ENCODE assay signal across 21 mouse cellular contexts in the genomic region with DNA sequence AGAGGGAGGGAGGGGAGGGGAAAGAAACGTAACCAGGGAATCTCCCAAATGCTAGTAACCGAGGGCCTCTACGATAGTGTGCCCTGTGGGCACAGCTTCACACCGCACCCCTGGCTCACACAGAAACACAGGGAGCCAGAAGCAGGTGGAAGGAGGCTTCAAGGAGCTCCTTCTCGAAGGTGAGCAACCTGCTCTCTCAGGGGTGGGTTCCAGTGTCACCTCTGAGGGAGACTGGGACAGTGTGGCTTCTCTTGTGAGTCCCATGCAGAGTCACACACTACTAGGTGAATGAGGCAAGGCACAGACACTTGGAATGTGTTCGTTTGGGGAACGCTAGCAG. TPM values are rescaled to one million over a fixed set of nuclear protein-coding genes. Genes with fewer than 3 reads are reported as not detected.
DNase-seq lines count a peak whose midpoint lies in the region; ATAC-seq and TF ChIP-seq lines count a peak whose summit lies in the region.
"Had no signal": no experiment of that assay in that cellular context is flagged by ENCODE, and none has a peak within 500 bp of the region (broad histone marks: within the 10 kb centered on the region; RNA-seq: fewer than 3 reads in every experiment).

No protein-coding gene starts in this region.

- H3ac ChIP-seq in myocyte (ENCODE audit: control insufficient read depth, insufficient read length), result no peak overlapping the region

- no peak overlapping the region for H3K4me3 ChIP-seq in midbrain, embryonic 11.5 days (ENCODE audit: low read depth, low read length)
- no peak overlapping the region for H3K4me3 ChIP-seq in midbrain, embryonic 10.5 days
- H3K4me3 ChIP-seq in brown adipose tissue, adult 24 weeks (ENCODE audit: insufficient read depth, low read depth, low read length), result no peak overlapping the region
- H3K4me3 ChIP-seq in myocyte, result no peak overlapping the region
- H3K4me3 ChIP-seq: forebrain, embryonic 15.5 days; layer of hippocampus, adult 2 months; neural tube, embryonic 12.5 days had no signal

- 79% methylated on average over 7 of the region's 7 CpGs for WGBS in midbrain, embryonic 11.5 days
- WGBS in midbrain, embryonic 10.5 days, result 75% methylated on average over 7 of the region's 7 CpGs

- no peak overlapping the region for H3K27ac ChIP-seq in midbrain, embryonic 11.5 days (ENCODE audit: low read depth, low read length)
- no peak overlapping the region; the same call in 1 of the 2 replicates for H3K27ac ChIP-seq in midbrain, embryonic 10.5 days (replicated peaks)
- peak overlapping the region; percentile 93 for H3K27ac ChIP-seq in brown adipose tissue, adult 24 weeks (replicated peaks; ENCODE audit: low read depth, low read length)
- H3K27ac ChIP-seq: forebrain, embryonic 15.5 days; layer of hippocampus, adult 2 months; neural tube, embryonic 12.5 days had no signal

- H3K4me1 ChIP-seq in midbrain, embryonic 11.5 days (ENCODE audit: control insufficient read depth, insufficient read depth, low read length), result peaks cover 3% of the 10 kb centered on the region; the same call in 1 of the 2 replicates
- H3K4me1 ChIP-seq in midbrain, embryonic 10.5 days, result peaks cover 35% of the 10 kb centered on the region
- peaks cover 48% of the 10 kb centered on the region for H3K4me1 ChIP-seq in brown adipose tissue, adult 24 weeks (ENCODE audit: control insufficient read depth, insufficient read depth, insufficient read length, low read length)

- no peaks in the 10 kb centered on the region for H3K27me3 ChIP-seq in midbrain, embryonic 11.5 days (ENCODE audit: control insufficient read depth, insufficient read depth, low read length)
- H3K27me3 ChIP-seq in midbrain, embryonic 10.5 days (ENCODE audit: low read depth, poor library complexity, severe bottlenecking), result no peaks in the 10 kb centered on the region
- no peaks in the 10 kb centered on the region for H3K27me3 ChIP-seq in myocyte (ENCODE audit: control insufficient read depth, insufficient read depth, insufficient read length)
- H3K27me3 ChIP-seq: forebrain, embryonic 15.5 days; neural tube, embryonic 12.5 days had no signal

- no peak for TF ChIP-seq POLR2A in myocyte (IDR thresholded peaks at IDR 0.05; ENCODE audit: insufficient read length, low read depth)

- no peaks in the 10 kb centered on the region for H3K9me3 ChIP-seq in midbrain, embryonic 11.5 days (ENCODE audit: control insufficient read depth, low read length)
- no peaks in the 10 kb centered on the region for H3K9me3 ChIP-seq in midbrain, embryonic 10.5 days (replicated peaks)
- H3K9me3 ChIP-seq: forebrain, embryonic 15.5 days; neural tube, embryonic 12.5 days had no signal

- H3K36me3 ChIP-seq in midbrain, embryonic 11.5 days (ENCODE audit: control insufficient read depth, insufficient read depth, low read length), result no peaks in the 10 kb centered on the region
- no peaks in the 10 kb centered on the region for H3K36me3 ChIP-seq in midbrain, embryonic 10.5 days
- H3K36me3 ChIP-seq in myocyte (ENCODE audit: control insufficient read depth, insufficient read depth), result no peaks in the 10 kb centered on the region
- H3K36me3 ChIP-seq: forebrain, embryonic 15.5 days; neural tube, embryonic 12.5 days had no signal

- no peaks in the 10 kb centered on the region for H3K79me2 ChIP-seq in myocyte (ENCODE audit: control insufficient read depth, insufficient read depth)

- peak; percentile 84 for DNase-seq in heart, adult 11 months
- DNase-seq in heart, adult 18-20 months, result no peak
- peak; percentile 65 for DNase-seq in midbrain, embryonic 11.5 days (ENCODE audit: low spot score, missing footprints)
- DNase-seq in midbrain, embryonic 10.5 days (ENCODE audit: low spot score), result no peak
- DNase-seq in ovary, postnatal 10 days (ENCODE audit: low spot score), result no peak
- DNase-seq: cerebellum, adult 8-10 months; kidney, adult 9 months; kidney, postnatal 14 days; lung, postnatal 14 days; midbrain, embryonic 14.5 days; retina, postnatal 1 day; right cerebral cortex, postnatal 25 days had no signal

- no peak overlapping the region for H3K4me2 ChIP-seq in midbrain, embryonic 11.5 days
- H3K4me2 ChIP-seq in myocyte (ENCODE audit: low read depth), result peak overlapping the region; percentile 37
- H3K4me2 ChIP-seq: forebrain, embryonic 15.5 days; liver, embryonic 11.5 days; neural tube, embryonic 12.5 days had no signal

- no peak overlapping the region for H3K9ac ChIP-seq in midbrain, embryonic 11.5 days (ENCODE audit: low read length)
- H3K9ac ChIP-seq: forebrain, embryonic 15.5 days; neural tube, embryonic 12.5 days had no signal

- no peak for ATAC-seq in midbrain, embryonic 11.5 days (ENCODE audit: low FRiP score)
- ATAC-seq: activated CD4-positive, CD25-positive, alpha-beta regulatory T cell, adult 4 months; forebrain, embryonic 15.5 days; hindbrain, embryonic 16.5 days; intestine, embryonic 16.5 days had no signal

TF ChIP-seq in myocyte, 11 proteins besides CTCF, POLR2A, EP300 and RAD21:
- no peak for TF ChIP-seq SRF (IDR thresholded peaks at IDR 0.05; ENCODE audit: control insufficient read depth, insufficient read length, low read depth)
- TF ChIP-seq REST (IDR thresholded peaks at IDR 0.05; ENCODE audit: insufficient read depth, insufficient read length), result no peak
- no peak for TF ChIP-seq USF1 (IDR thresholded peaks at IDR 0.05; ENCODE audit: low read depth)
- no peak for TF ChIP-seq TCF3 (IDR thresholded peaks at IDR 0.05; ENCODE audit: insufficient read length, low read depth)
- TF ChIP-seq MAX (IDR thresholded peaks at IDR 0.05; ENCODE audit: low read depth), result no peak
- TF ChIP-seq MYOG (IDR thresholded peaks at IDR 0.05; ENCODE audit: control insufficient read depth in 1 of 3, insufficient read depth in 1 of 3, insufficient read length in 2 of 3, low read depth in 2 of 3), result no peak
- no peak for TF ChIP-seq TCF12 (IDR thresholded peaks at IDR 0.05; ENCODE audit: insufficient read depth, poor library complexity, severe bottlenecking)
- TF ChIP-seq POLR2AphosphoS2 (IDR thresholded peaks at IDR 0.05; ENCODE audit: insufficient read length, low read depth), result no peak
- TF ChIP-seq MYOD1 (IDR thresholded peaks at IDR 0.05; ENCODE audit: control insufficient read depth in 1 of 3, insufficient read length in 2 of 3, low read depth in 2 of 3), result no peak
- TF ChIP-seq E2F4 (IDR thresholded peaks at IDR 0.05; ENCODE audit: insufficient read depth), result no peak
- no peak for TF ChIP-seq CEBPB (IDR thresholded peaks at IDR 0.05; ENCODE audit: insufficient read depth, poor library complexity, severe bottlenecking)

RNA-seq across cellular contexts. Expression of gene Sik1, which starts 17.2 kb away (rescaled TPM):
- 10 to 100 TPM; 50.5 to 54.1 TPM for total RNA-seq in heart, adult 18-20 months (2021)
- polyA plus RNA-seq in midbrain, embryonic 11.5 days (2014; fragmentation: Nextera tagmentation; extraction: Ambion mirVana), result 8.9 and 14.0 TPM in 2 replicates
- 9.2 TPM in 2 replicates for polyA plus RNA-seq in midbrain, embryonic 10.5 days (2016; fragmentation: Nextera tagmentation; extraction: Ambion mirVana)
- polyA plus RNA-seq in brown adipose tissue, adult 24 weeks (2012; ENCODE audit: insufficient read depth, insufficient read length, missing spikeins), result 9.6 and 39.2 TPM in 2 replicates
- 37.1 TPM for polyA plus RNA-seq in myocyte (2012; fragmentation: generic; extraction: Trizol)

Comparison
In these comparisons a context has a peak if more than half of its experiments do, and no peak if none do; other contexts are left out.
1. DNase-seq: peak in heart, adult 11 months (single experiment) and midbrain, embryonic 11.5 days (single experiment); none in heart, adult 18-20 months (0 of 2), midbrain, embryonic 10.5 days (single experiment) and ovary, postnatal 10 days (single experiment).